Mouse (Mus musculus): ENCODE measurements around the gene Tmem237.

Tmem237 gene

DNA sequence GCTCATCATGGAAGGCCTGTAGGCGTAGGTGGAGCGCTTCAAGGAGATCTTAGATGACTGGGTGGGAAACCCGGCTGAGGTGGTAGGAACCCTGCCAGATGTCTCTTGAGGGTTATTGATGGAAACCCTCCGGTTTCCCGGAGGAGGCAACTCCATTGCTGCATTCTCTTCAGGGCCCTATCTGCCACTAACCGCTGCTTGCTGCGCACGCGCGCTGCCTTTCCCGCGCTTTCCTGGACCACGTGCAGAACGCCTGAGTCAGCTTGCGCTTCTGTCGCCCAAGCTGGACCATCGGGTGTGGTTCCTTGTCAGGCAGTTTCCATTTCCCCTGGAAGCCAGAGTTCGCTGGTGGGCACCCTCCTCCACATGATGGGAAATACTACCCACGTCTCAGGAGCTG, 25.5 kb downstream of the Tmem237 start, which contains the start of gene C2cd6:
Gene C2cd6, minus strand, starts transcription at position 196 of the 400 bp plus-strand sequence.
- DNase-seq = no peak

DNA sequence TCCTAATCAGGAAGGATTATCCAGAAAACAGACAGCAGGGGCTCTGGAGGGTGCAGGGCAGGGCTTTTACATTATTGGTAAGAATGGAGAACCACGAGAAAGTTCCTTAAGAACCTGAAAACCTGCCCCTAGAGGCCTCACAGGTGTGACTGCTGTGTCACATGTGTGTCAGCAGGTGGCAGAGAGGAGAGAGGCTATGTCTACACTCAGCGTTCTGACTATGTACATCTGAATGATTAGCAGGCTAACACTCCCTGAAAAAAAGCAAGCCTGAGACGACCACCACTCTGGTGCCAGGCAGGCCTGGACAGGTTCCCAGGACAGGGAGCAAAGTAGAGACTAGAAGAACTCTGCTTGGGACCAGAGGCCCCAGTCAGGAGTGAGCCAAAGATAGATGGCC, 49.3 kb downstream of the Tmem237 start:
- DNase-seq = peak; percentile 11

DNA sequence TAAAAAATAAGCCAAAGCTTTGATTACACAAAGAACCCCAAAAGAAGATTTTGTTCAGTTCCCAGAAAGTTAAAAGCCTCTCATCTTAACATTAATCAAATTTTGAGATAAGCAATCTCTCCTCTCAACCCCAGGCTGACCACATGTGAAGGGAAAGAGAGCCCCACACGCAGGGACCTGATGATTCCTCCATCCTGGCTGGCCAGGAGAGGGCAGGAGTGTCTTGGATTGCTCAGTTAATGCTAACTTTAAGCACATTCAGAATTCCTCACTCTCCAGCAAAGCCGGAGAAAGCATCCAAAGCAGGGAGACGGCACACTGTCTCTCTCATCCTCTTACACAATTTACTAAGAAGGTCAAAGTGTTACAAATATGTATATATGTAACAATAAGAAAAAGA, 52.2 kb downstream of the Tmem237 start:
- DNase-seq = peak; percentile 58

DNA sequence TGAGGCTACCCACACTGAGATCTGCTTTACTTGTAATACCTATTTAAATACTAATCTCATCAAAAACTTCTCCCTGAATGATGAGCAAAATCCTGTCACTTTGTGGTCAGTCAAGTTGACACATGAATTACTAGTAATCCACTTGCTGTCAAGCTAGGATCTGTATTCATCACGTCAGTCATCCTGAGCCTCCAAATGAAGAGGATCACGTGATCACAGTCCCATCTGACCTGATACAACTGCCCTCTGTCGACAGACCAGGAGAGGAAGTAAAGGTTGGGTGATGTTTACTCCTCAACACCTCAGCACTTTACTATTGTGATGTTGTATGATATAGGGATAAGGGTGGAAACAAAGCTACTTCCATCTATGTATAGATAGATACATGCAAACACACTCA, 56.5 kb downstream of the Tmem237 start:
- no peak for DNase-seq

DNA sequence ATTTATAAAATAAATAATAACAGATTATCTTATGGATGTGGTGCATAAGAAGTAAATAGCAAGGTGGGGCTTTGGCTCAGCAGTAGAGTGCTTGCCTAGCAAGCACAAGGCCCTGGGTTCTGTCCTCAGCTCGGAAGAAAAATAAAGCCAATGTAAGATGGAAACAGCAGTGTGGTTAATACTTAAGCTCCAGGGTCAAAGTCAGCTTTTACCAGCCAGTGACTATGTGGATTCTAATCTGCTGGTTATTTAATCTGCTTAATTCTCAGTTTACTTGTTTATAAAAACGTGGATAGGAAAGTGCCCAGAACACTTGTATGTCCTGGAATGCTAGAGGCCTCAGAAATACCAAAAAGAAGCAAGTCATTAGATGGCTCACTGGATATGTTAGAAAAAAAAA, 63.3 kb downstream of the Tmem237 start:
- no peak for DNase-seq

DNA sequence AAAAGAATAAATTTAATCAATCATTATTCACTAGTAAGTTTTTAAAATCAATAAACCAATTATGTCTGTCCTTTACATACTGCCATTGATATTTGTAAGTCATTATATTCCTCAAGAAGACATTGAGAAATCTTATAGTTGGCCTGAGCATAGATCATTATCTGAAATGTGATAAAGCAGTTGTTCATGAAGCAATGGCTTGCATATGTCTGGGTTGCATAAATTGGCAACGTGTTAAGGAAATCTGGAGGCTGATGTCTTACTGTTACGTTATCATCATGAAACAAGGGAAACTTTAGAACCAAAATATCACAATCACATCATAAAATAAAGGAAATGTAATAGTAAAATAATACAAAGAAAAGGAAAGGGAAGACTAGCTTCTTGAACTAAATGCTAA, 68.9 kb downstream of the Tmem237 start:
- DNase-seq = no peak

Data from lung, postnatal 10 days (tissue).